Mouse (Mus musculus) heart, postnatal 0 days (tissue): ENCODE results near the gene Fam136a.

Experiments used
- CTCF ChIP-seq: IDR thresholded peaks from 2 replicates; pipeline ENCODE4 v1.5.1; 2016; ENCODE audit warnings: antibody characterized with exemption, control low read depth, low read depth
- EP300 ChIP-seq: IDR thresholded peaks from 2 replicates; pipeline ENCODE4 v1.6.1; 2016; ENCODE audit warnings: antibody characterized with exemption, low read depth

- TF ChIP-seq EP300 (no peak), CTCF (no peak)
These were observed 38.3 kb downstream of the Fam136a start for GRCm38 (mm10) chr6:86403728-86404099.
